Mouse (Mus musculus) embryo, embryonic 11 days (tissue): ENCODE results near the gene Plod2.
A peak's percentile ranks its signal among the peaks of the same experiment; 100 is the strongest.

Source experiments
- DNase-seq: peaks from one replicate; pipeline ENCODE4 v3.0.0-alpha.2; 2015

The Plod2 gene

GRCm38 (mm10) chr9:92555006-92555958 lies 13.3 kb downstream of the Plod2 start:
- no peak for DNase-seq

DNA sequence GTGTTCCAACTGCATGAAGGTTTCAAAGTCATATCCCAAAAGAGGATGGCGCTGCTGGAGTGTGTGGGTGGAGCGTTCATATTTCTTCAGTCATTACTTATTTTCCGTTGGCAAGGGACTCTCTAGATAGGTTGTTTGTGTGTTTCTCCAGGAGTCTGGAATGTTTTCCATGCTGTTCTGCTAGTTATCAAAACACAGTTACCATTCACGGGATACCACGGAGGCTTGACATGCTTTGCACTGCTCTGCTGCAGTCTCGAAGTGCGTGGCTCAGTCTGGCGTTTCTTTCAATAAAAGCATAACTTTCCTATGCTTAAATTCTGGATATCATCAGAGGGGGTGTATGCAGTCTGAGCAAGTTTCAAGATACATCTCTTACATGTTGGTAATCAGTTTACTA lies 17.7 kb downstream of the Plod2 start:
- no peak for DNase-seq

DNA sequence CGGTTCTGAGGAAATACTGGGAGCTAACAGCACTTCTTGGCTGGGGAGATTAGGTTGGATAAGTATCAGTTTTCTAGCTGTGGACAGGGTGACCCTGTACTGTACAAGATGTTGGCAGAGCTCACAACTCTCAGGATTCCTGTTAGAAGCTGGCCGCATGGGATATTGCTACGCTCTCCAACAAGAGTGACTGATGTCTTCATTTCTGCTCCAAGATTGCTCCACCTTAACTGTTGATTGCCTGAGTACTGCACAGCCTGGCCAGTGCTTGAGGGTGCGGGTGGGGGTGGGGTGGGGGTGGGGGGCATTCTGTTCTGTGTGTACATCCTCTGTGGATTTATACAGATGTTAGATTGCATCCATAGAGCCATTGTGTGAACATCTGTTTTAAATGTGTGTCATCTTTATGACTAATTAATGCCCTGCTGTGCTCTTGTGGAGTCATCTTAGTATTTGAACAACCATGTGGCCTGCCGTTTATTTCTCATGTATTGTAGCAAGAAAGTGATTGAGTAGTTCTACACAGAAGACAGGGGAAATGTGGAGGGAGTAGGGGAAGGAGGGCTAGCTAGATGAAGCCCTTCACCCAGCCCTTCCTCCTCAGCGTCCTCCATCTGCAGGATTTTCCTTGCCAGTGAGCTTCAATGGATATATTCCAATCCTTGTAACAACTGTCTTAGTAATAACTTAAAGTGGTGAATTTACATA lies 19.0 kb downstream of the Plod2 start:
- no peak for DNase-seq

GRCm38 (mm10) chr9:92562416-92562815 lies 20.4 kb downstream of the Plod2 start:
- DNase-seq = no peak

DNA sequence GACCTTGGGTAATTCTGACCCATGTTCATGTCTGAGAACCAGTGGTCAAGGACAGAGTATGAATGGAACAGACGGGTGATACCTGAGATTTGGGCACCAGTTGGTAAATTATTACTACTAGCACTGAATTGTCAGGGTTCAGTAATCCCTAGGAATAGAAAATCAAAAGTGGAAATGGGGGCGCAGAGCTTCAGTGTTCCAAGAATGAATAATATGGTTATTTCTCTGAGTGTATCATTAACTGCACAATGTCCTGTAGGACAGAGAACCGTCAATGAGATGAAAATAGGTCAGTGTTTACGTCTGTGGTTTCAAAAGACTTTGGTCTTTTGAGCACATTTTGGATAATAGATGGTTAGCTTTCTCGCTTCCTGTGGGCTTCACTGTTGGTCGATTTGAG lies 21.3 kb downstream of the Plod2 start:
- DNase-seq = no peak

DNA sequence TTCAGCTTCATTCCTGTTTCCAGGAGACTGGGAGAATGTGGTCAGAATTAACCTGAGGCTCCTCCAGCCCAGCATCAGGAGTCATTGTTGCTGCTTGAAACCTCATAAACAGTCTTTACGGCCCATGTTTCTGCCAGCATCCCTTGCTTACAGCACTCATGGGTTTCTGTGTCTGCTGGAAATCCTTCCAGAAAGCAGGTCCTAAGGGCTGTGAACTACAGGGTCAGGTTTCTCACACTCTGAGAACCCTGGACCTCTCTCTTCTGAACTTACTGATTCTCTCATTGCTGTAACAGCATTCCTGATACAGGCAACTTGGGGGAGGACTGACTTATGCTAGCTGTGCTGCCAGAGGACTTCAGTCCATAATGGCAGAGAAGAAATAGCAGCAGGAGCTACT lies 22.4 kb downstream of the Plod2 start:
- no peak for DNase-seq

- no peak for DNase-seq
Measured at GRCm38 (mm10) chr9:92566234-92566633, 24.2 kb downstream of the Plod2 start.

DNA sequence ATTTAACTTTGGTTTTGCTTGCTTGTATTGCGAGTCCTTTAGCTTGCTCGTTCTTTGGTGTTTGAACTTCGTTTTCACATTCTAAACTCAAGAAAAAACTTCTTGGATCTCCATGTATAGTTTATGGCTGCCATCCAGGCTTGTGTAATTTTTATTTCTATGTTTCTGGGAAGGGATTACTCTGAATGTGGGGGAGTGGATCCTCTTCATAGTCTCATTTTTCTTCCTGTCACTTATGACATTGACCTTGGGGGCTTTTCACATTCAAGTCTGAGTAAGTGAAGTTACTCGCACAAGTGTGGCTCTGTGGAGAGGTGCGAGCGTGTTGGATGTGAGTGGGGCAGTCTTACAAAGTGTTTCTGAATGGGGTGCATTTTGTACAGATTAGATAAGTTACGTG lies 25.5 kb downstream of the Plod2 start:
- DNase-seq = no peak

GRCm38 (mm10) chr9:92568798-92569197 lies 26.8 kb downstream of the Plod2 start:
- DNase-seq = no peak

GRCm38 (mm10) chr9:92572376-92573108 lies 30.5 kb downstream of the Plod2 start:
- no peak for DNase-seq

GRCm38 (mm10) chr9:92583876-92584275 lies 41.9 kb downstream of the Plod2 start:
- DNase-seq = no peak

DNA sequence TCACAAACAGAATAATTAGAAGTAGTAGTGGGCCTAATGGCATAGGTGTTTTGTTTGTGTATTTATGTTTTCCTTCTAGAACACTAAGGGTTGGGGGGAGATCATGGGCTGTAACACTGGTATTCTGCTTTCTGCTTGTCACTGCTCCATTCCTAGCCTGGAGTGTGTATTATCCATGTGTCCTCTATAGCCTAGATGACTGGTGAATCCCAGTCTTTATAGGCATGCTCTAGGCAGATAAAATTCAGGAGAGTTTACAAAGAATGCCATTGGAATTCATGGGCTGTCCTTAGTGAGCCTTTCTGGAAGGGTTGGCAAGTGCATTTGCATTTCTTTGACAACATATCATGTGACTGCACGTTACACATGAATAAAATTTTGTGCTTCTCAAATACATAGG lies 44.0 kb downstream of the Plod2 start:
- no peak for DNase-seq

DNA sequence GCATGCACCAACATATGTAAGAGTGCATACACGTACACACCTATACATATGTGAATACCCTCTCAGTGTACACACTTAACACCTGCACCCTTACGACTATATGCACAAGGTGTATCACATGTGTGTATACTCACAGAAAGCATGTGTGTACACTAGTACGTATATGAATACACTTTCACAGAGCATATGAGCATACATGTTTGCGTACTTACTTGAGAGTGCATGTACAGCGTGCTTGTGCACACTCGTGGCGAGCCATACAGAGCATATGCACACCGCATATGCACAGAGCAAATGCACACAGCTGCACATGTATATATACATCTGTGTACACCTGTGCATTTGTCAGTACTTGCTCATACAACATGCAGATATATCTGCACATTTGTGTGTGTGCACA lies 45.4 kb downstream of the Plod2 start:
- DNase-seq = no peak

DNA sequence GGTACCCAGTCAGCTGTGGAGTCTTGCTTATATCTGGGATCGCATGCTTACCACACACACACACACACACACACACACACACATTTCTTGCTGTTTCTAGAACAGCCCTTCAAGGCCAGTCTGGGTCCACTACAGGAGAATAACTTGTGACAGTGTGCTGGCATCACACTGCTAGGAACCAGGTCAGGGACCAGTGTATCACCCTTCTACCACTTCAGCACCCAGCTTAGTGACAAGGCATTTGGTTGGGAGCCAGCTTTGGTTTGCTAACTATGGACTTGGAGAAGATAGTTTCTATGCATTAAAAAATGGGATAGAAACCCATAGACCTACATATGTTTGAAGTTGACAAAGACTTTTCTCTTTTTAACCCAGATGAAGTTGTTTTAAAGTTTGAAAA lies 46.2 kb downstream of the Plod2 start:
- no peak for DNase-seq

GRCm38 (mm10) chr9:92589021-92589420 lies 47.0 kb downstream of the Plod2 start:
- no peak for DNase-seq

GRCm38 (mm10) chr9:92591482-92591881 lies 49.5 kb downstream of the Plod2 start:
- no peak for DNase-seq

DNA sequence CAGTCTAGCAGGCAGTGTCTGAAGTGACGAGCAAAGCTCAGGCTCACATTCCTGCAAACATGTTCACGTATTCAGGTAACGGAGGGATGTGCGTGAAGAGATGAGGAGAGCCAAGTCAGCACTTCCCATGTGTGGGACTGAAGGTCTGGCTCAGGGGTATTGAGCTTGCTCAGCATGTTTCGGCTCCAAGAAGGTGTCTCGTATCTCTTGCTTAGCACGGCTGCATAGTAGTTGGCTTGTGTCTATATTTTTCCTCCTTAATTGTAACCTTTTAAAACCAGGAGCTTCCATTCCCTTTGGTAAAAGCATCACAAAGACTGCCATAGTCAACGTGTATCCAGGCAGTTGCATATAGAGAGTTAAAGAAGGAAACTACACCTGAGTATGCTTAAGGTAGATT lies 50.7 kb downstream of the Plod2 start:
- no peak for DNase-seq

GRCm38 (mm10) chr9:92594491-92594890 lies 52.5 kb downstream of the Plod2 start:
- DNase-seq = peak; percentile 19

DNA sequence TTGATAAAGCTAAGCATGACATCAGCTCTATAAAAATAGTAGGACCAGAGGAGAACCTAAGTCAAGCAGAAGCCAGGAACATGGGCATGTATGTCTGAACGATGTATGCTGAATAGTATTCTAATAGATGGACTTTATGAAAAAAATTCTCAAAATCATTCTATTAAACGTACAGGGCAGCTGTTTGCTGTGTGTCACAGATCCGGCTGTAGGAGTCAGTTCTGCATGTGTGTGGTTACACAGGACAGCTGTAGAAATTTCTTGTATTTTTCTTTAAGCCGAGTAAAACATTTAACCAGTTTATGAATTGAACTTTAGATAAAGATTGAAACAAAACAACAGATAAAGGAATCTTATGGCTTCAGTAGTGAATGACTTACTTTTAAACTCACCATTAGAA lies 53.3 kb downstream of the Plod2 start:
- DNase-seq = no peak

GRCm38 (mm10) chr9:92596916-92597547 lies 55.0 kb downstream of the Plod2 start:
- no peak for DNase-seq

- DNase-seq = peak; percentile 46
Measured at GRCm38 (mm10) chr9:92597776-92598175, 55.8 kb downstream of the Plod2 start.

GRCm38 (mm10) chr9:92599940-92600538 lies 58.0 kb downstream of the Plod2 start:
- no peak for DNase-seq

DNA sequence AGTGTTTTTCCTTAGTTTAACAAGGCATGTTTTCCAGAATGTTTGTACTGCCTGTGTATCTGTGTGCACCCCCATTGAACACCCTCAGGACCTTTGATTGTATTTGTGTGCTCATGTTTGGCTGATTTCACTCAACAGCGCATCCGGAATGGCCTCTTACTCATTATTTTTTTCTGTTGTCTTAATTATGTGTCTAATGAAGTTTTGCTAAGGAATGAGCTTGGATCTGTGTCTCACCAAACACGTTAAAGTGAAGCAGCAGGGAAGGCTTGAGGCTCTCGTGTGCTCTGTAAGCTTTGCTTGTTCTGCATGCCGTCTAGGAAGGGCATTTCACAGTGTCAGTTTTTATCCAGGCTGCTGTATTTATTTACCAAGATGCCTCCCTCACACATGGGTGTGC lies 59.5 kb downstream of the Plod2 start:
- no peak for DNase-seq
